Mouse (Mus musculus): ENCODE measurements around the gene Habp2. TPM values are rescaled to one million over a fixed set of nuclear protein-coding genes. Genes with fewer than 3 reads are reported as not detected.
"Not testable (repeated sequence)": the region's sequence is repeated elsewhere in the genome, so short reads cannot be mapped to it uniquely, and the experiment has no call there.

Gene Habp2
- polyA plus RNA-seq, 1 experiment from 2014 or later: not detected

- ATAC-seq (replicated peaks; ENCODE audit: insufficient number of reproducible peaks, low FRiP score, low TSS enrichment, low read depth): no peak
- no peaks in the 10 kb centered on the region for H3K36me3 ChIP-seq (replicated peaks; ENCODE audit: control insufficient read depth, insufficient read depth, low read depth, low read length)
- H3K4me3 ChIP-seq (ENCODE audit: low read depth, low read length): no peak overlapping the region
- no peak overlapping the region for H3K27ac ChIP-seq (replicated peaks; ENCODE audit: low read depth, low read length)
- no peaks in the 10 kb centered on the region; the same call in 1 of the 2 replicates for H3K9me3 ChIP-seq (replicated peaks; ENCODE audit: control insufficient read depth, low read length)
- H3K4me2 ChIP-seq (ENCODE audit: low read depth, low read length): no peak overlapping the region
- DNase-seq (ENCODE audit: low spot score): no peak
- WGBS: 86% methylated on average over 10 of the region's 10 CpGs
- no peaks in the 10 kb centered on the region for H3K27me3 ChIP-seq (ENCODE audit: control insufficient read depth, insufficient read depth, low read length)
- no peaks in the 10 kb centered on the region for H3K4me1 ChIP-seq (ENCODE audit: control insufficient read depth, insufficient read depth, low read length)
- no peak overlapping the region for H3K9ac ChIP-seq (replicated peaks; ENCODE audit: low read length)
These were observed 66.8 kb downstream of the Habp2 start for GRCm38 (mm10) chr19:56353689-56354088.

- WGBS: 85% methylated on average over 12 of the region's 12 CpGs
- no peak for DNase-seq (ENCODE audit: low spot score)
- Histone ChIP-seq H3K4me2 (ENCODE audit: low read depth, low read length) (no peak overlapping the region), H3K9ac (replicated peaks; ENCODE audit: low read length) (no peak overlapping the region), H3K27me3 (ENCODE audit: control insufficient read depth, insufficient read depth, low read length) (no peaks in the 10 kb centered on the region), H3K27ac (replicated peaks; ENCODE audit: low read depth, low read length) (no peak overlapping the region), H3K4me3 (ENCODE audit: low read depth, low read length) (no peak overlapping the region), H3K9me3 (replicated peaks; ENCODE audit: control insufficient read depth, low read length) (no peaks in the 10 kb centered on the region; the same call in 1 of the 2 replicates), H3K36me3 (replicated peaks; ENCODE audit: control insufficient read depth, insufficient read depth, low read depth, low read length) (no peaks in the 10 kb centered on the region), H3K4me1 (ENCODE audit: control insufficient read depth, insufficient read depth, low read length) (no peaks in the 10 kb centered on the region)
- ATAC-seq (replicated peaks; ENCODE audit: insufficient number of reproducible peaks, low FRiP score, low TSS enrichment, low read depth): no peak
These were observed 68.3 kb downstream of the Habp2 start for GRCm38 (mm10) chr19:56355201-56355600.

- H3K27me3 ChIP-seq (ENCODE audit: control insufficient read depth, insufficient read depth, low read length): no peaks in the 10 kb centered on the region
- peak; percentile 72 for DNase-seq (ENCODE audit: low spot score)
- H3K9ac ChIP-seq (replicated peaks; ENCODE audit: low read length): no peak overlapping the region
- H3K9me3 ChIP-seq (replicated peaks; ENCODE audit: control insufficient read depth, low read length): no peaks in the 10 kb centered on the region; the same call in 1 of the 2 replicates
- WGBS: 41% methylated on average over 17 of the region's 17 CpGs
- no peak overlapping the region for H3K27ac ChIP-seq (replicated peaks; ENCODE audit: low read depth, low read length)
- H3K36me3 ChIP-seq (replicated peaks; ENCODE audit: control insufficient read depth, insufficient read depth, low read depth, low read length): no peaks in the 10 kb centered on the region
- no peak overlapping the region for H3K4me2 ChIP-seq (ENCODE audit: low read depth, low read length)
- no peak for ATAC-seq (replicated peaks; ENCODE audit: insufficient number of reproducible peaks, low FRiP score, low TSS enrichment, low read depth)
- H3K4me1 ChIP-seq (ENCODE audit: control insufficient read depth, insufficient read depth, low read length): no peaks in the 10 kb centered on the region
- no peak overlapping the region for H3K4me3 ChIP-seq (ENCODE audit: low read depth, low read length)
These were observed 69.8 kb downstream of the Habp2 start for GRCm38 (mm10) chr19:56356480-56357373.

GRCm38 (mm10) chr19:56357374-56357708 lies 70.4 kb downstream of the Habp2 start:
- not testable (repeated sequence) for H3K4me1 ChIP-seq (ENCODE audit: control insufficient read depth, insufficient read depth, low read length); H3K27me3 ChIP-seq (ENCODE audit: control insufficient read depth, insufficient read depth, low read length); H3K9ac ChIP-seq (replicated peaks; ENCODE audit: low read length); H3K4me3 ChIP-seq (ENCODE audit: low read depth, low read length); H3K27ac ChIP-seq (replicated peaks; ENCODE audit: low read depth, low read length); H3K9me3 ChIP-seq (replicated peaks; ENCODE audit: control insufficient read depth, low read length); H3K36me3 ChIP-seq (replicated peaks; ENCODE audit: control insufficient read depth, insufficient read depth, low read depth, low read length); H3K4me2 ChIP-seq (ENCODE audit: low read depth, low read length); DNase-seq (ENCODE audit: low spot score); ATAC-seq (replicated peaks; ENCODE audit: insufficient number of reproducible peaks, low FRiP score, low TSS enrichment, low read depth)
- 72% methylated on average over 2 of the region's 2 CpGs for WGBS

- Histone ChIP-seq H3K36me3 (replicated peaks; ENCODE audit: control insufficient read depth, insufficient read depth, low read depth, low read length) (no peaks in the 10 kb centered on the region), H3K27ac (replicated peaks; ENCODE audit: low read depth, low read length) (no peak overlapping the region), H3K9me3 (replicated peaks; ENCODE audit: control insufficient read depth, low read length) (no peaks in the 10 kb centered on the region), H3K4me1 (ENCODE audit: control insufficient read depth, insufficient read depth, low read length) (no peaks in the 10 kb centered on the region), H3K9ac (replicated peaks; ENCODE audit: low read length) (no peak overlapping the region), H3K4me2 (ENCODE audit: low read depth, low read length) (no peak overlapping the region), H3K27me3 (ENCODE audit: control insufficient read depth, insufficient read depth, low read length) (no peaks in the 10 kb centered on the region), H3K4me3 (ENCODE audit: low read depth, low read length) (no peak overlapping the region)
- 62% methylated on average over 2 of the region's 2 CpGs for WGBS
- DNase-seq (ENCODE audit: low spot score) (no peak), ATAC-seq (replicated peaks; ENCODE audit: insufficient number of reproducible peaks, low FRiP score, low TSS enrichment, low read depth) (no peak)
These were observed 72.0 kb downstream of the Habp2 start for GRCm38 (mm10) chr19:56358890-56359289.

- DNase-seq (ENCODE audit: low spot score) (no peak), ATAC-seq (replicated peaks; ENCODE audit: insufficient number of reproducible peaks, low FRiP score, low TSS enrichment, low read depth) (no peak)
- no peak overlapping the region for H3K9ac ChIP-seq (replicated peaks; ENCODE audit: low read length)
- no peak overlapping the region for H3K4me3 ChIP-seq (ENCODE audit: low read depth, low read length)
- no peaks in the 10 kb centered on the region for H3K36me3 ChIP-seq (replicated peaks; ENCODE audit: control insufficient read depth, insufficient read depth, low read depth, low read length)
- H3K9me3 ChIP-seq (replicated peaks; ENCODE audit: control insufficient read depth, low read length): no peaks in the 10 kb centered on the region
- 72% methylated on average over 15 of the region's 15 CpGs for WGBS
- H3K4me2 ChIP-seq (ENCODE audit: low read depth, low read length): no peak overlapping the region
- H3K27ac ChIP-seq (replicated peaks; ENCODE audit: low read depth, low read length): no peak overlapping the region
- H3K27me3 ChIP-seq (ENCODE audit: control insufficient read depth, insufficient read depth, low read length): no peaks in the 10 kb centered on the region
- no peaks in the 10 kb centered on the region for H3K4me1 ChIP-seq (ENCODE audit: control insufficient read depth, insufficient read depth, low read length)
These were observed 77.0 kb downstream of the Habp2 start for GRCm38 (mm10) chr19:56363721-56364460.

- no peak for DNase-seq (ENCODE audit: low spot score)
- WGBS: 88% methylated on average over 8 of the region's 8 CpGs
- Histone ChIP-seq H3K4me1 (ENCODE audit: control insufficient read depth, insufficient read depth, low read length) (no peaks in the 10 kb centered on the region), H3K9ac (replicated peaks; ENCODE audit: low read length) (no peak overlapping the region), H3K4me3 (ENCODE audit: low read depth, low read length) (no peak overlapping the region), H3K27me3 (ENCODE audit: control insufficient read depth, insufficient read depth, low read length) (no peaks in the 10 kb centered on the region), H3K36me3 (replicated peaks; ENCODE audit: control insufficient read depth, insufficient read depth, low read depth, low read length) (no peaks in the 10 kb centered on the region), H3K4me2 (ENCODE audit: low read depth, low read length) (no peak overlapping the region), H3K9me3 (replicated peaks; ENCODE audit: control insufficient read depth, low read length) (no peaks in the 10 kb centered on the region), H3K27ac (replicated peaks; ENCODE audit: low read depth, low read length) (no peak overlapping the region)
- ATAC-seq (replicated peaks; ENCODE audit: insufficient number of reproducible peaks, low FRiP score, low TSS enrichment, low read depth): no peak
These were observed 77.6 kb downstream of the Habp2 start for GRCm38 (mm10) chr19:56364563-56364962.

- 81% methylated on average over 11 of the region's 11 CpGs for WGBS
- DNase-seq (ENCODE audit: low spot score): no peak
- no peaks in the 10 kb centered on the region for H3K27me3 ChIP-seq (ENCODE audit: control insufficient read depth, insufficient read depth, low read length)
- H3K9ac ChIP-seq (replicated peaks; ENCODE audit: low read length): no peak overlapping the region
- H3K9me3 ChIP-seq (replicated peaks; ENCODE audit: control insufficient read depth, low read length): no peaks in the 10 kb centered on the region
- no peaks in the 10 kb centered on the region for H3K36me3 ChIP-seq (replicated peaks; ENCODE audit: control insufficient read depth, insufficient read depth, low read depth, low read length)
- no peak overlapping the region for H3K4me3 ChIP-seq (ENCODE audit: low read depth, low read length)
- no peaks in the 10 kb centered on the region for H3K4me1 ChIP-seq (ENCODE audit: control insufficient read depth, insufficient read depth, low read length)
- ATAC-seq (replicated peaks; ENCODE audit: insufficient number of reproducible peaks, low FRiP score, low TSS enrichment, low read depth): no peak
- H3K4me2 ChIP-seq (ENCODE audit: low read depth, low read length): no peak overlapping the region
- H3K27ac ChIP-seq (replicated peaks; ENCODE audit: low read depth, low read length): no peak overlapping the region
These were observed 79.2 kb downstream of the Habp2 start for GRCm38 (mm10) chr19:56366168-56366567.

Measured in embryonic facial prominence, embryonic 11.5 days (tissue).